Mouse (Mus musculus) Muller cell, postnatal 12 days (primary cell): ENCODE measurements around the gene Ano1.

Experiments
- DNase-seq: peaks from one replicate; pipeline ENCODE4 v3.0.0-alpha.2; 2015; ENCODE audit errors: inconsistent ontology term

The Ano1 gene

DNA sequence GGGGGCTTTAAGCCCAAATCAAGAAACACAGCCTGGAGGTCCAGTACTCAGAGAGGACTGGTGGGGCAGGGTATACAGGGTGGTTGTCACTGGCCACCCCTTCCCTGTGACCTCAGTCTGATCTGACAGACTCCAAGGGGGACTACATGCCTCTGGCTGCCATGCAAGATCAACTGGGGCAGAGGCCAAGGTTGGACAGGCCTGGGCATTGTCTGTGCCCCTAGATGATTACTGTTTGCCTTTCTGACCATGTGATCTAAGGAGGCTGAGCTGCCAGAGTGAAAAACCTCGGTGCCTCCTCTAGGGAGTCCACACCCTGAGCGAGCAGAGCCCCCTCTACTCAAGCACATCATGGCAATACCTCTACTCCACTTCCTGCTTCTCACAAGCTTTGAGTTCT lies 115.8 kb downstream of the Ano1 start:
- no peak for DNase-seq

DNA sequence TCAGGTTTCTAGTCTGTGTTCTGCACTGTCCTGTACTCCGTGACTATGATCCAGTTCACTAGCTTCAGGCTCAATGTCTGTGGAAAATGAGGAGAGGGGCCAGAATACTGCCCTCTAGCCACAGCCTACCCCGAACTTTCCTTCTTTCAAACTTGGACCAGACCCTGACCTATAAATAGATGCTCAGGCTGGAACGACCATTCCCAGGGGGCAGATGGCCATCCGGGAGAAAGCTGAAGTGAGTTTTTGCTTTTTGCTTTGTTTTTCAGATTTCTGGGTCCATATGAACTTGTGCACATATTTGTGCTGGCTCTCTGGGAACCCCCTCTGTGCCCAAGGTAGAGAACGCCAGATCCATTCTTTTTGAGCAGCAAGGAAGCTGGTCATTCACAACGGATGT lies 116.9 kb downstream of the Ano1 start:
- no peak for DNase-seq

DNA sequence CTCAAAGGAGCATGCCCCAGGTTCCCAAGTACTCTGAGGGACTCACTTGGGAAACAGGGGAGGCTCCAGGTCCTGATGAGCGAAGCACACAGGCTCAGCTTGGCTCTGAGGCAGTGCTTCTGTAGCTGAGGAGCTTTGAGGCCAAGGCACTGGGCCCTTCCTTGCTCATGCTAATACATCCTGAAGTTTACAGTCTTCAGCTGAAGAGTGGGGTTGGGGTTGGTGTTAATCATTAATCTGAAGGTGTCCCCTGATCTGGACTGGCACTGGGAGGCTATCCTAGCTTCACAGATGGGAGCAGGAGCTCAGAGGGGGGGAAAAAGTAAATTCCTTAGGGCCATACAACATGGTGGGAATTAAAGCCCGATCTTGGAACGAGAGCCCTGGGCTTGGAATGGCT lies 117.3 kb downstream of the Ano1 start:
- DNase-seq: no peak

DNA sequence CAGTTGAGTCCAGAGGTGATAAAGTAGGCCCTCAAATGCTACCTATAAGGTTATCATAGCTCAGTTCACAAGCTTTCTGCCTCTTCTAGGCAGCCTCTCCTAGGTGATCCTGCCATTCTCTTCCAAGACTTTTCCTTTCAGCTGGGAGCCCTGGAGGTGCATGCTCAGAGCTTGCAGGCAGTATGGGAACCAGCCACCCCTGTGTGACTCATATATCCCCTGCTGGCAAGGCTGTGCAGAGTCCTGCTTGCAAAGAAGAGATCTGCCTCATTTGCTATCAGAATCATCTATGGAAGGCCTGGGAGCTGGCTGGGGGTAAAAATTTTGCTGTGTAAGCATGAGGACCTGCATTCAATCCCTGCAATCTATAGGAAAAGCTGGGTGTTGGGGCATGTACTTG lies 119.5 kb downstream of the Ano1 start:
- DNase-seq: no peak

DNA sequence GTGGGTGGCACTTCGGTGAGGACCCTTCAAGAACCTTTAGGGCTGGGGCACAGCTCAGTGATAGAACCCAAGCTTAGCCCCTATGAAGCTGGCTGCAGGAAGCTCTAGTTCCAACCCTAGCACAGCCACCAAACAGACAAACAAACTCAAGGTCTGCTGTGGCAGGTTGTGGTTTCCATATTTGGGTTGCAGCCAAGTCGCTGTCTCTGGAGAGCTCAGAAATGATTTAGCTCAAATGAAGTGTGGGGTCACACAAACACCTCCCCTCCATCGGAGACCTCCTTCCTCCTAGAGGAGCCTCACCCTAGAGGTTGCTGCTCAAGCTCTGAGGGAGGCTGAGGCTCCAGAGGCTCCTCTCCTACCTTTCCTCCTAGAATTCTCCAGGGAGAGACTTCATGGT lies 121.2 kb downstream of the Ano1 start:
- no peak for DNase-seq

DNA sequence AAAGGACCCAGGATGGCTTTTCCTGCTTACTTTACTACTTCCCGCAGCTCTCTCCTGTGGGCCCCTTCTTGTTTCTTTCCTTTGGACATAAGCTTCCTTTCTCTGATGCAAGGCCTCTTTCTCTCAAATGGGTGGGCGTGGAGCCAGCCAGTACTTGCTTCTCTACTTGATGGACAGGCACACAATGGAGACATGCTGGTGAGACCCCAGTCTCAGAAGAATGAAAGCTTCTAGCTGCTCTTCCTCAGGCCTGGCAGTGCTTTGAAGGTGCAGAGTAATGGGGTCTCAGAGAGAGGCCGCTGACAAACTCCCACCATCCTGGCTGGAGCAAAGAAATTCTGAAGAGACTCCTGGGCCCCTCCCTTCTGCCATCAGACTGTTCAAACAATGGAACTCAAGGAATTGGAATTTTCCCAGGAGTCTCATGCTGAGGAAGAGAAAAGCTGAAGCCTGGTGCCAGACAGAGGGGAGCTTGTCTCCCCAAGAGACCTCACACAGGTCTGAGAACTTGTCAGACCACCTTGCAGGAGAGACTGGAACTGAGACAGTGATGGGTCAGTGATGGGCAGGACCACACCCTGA lies 123.3 kb downstream of the Ano1 start:
- peak; percentile 22 for DNase-seq

DNA sequence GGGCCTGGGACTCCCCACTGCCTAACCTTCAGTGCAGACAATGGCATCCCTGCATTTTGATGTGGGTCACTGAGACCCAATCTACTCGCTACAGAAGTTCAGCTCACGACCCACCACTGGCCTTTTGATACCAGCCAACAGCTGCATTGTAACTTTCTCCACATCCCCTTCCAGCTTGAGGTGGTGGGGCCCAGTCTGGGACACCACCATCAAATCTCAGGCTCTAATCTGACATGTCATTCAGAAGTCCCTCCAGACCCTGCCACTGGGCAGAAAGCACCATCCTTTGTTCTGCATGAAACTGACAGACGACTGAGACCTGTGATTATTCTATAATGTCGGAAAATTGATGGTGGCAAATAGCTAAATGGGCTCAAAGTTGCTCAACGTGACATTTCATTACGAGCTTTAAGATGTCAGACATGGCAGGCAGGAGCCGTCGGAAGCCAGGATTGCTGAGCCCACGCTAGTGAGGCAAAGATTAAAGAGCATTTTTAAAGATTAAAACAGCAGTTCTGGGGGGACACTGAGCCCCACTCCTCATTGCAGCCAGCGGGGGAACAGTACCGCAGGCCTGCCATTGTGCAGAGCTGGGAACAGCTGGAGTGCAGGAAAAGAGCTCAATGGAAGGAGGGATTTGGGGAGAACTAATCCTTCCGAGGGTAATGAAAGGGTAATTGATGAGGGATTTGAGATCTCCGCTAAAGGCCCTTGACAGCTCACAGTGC lies 124.0 kb downstream of the Ano1 start:
- no peak for DNase-seq

DNA sequence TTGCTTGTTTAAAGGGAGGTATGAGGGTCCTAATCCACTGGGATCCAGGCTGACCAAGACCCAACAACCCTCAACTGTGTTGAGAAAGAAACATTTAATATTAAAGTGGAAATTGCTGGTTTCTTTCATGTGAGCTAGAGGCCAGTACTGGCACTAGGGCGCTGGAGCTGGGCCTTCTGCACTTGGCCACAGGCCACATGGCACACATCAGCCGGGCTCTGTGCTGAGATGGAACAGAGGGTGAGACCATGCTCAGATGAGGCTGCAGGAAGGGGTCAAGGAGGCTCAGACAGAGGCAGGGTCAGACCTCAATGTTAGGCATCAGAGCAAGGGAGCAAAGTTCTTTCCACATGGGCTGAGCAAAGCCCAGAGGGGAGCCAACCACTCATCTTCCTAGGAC lies 125.7 kb downstream of the Ano1 start:
- no peak for DNase-seq

DNA sequence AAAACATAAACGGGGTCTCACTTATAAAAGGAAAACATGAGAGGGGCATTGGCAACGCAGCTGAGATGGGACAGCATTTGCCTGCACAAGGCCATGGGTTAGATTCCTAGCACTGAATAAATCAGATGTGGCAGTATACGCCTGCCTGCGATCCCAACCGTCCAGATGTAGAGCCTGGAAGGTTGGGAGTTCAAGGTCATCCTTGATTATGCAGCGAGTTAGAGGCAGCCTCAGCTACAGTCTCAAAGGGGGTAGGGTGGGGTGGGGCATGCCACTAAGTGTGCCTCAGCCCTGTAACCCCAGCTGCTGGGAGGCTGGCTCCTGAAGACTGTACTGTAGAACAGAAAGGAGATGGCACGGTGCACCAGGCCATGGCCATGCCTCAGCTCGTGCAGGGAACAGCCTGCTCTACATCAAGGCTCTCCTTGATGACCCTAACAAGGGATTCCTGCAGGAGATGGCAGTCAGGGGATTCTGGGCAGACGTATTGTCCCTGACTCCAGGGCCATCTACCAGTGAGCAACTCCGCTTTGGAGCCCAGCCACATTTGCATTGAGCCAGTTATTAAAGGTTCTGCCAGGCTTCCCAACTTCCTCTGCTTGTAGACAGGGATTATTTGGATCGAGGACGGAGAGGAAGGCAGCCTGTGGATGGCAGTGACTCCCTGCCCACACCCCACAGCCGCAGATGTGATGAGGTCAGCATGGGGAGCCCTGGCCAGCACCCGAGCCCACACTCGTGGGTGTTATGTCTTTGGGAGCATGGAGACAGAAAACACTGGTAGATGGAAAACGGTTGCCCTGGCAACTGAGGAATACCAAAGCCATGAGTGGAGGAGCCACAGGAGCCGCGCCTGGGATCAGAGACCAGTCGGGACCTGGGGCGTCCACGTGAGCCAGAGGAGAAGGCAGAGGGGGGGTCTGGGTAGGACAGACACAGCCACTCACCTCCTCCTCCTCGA lies 130.8 kb downstream of the Ano1 start:
- DNase-seq: peak; percentile 77

DNA sequence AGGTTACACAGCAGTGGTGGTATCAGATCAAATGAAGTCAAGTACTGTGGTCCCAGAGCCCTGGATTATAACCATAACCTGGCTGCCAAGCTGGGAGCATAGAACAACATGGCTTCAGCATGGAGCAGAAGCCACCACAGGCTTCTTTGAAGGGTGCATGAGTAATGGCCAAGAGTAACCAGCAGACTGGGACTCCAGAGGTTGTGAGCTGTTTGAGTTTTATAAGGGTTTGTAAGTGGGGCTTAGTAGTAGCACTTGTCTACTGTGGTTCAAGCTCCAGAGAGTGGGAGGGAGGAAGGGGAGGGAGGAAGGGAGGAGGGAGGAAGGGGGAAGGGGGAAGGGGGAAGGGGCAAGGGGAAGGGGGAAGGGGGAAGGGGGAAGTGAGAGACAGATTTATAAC lies 131.5 kb downstream of the Ano1 start:
- no peak for DNase-seq

DNA sequence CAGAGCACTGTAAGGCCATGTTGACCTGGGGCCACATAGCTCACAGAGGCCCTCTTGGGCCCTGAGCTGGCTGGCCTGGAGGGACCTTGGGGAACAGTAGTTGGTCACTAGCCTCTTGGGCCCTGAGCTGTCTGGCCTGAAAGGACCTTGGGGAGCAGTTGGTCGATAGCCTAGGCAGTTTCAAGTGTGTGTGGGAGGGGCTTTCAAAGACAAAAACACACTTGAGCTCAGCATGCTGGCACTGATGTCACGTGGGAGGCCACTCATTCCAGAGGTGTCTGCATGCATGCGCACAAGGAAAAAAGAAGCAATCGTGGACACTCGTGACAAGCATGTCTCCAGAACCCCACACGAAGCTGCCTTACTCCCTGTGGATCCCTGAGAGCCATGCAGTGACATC lies 136.4 kb downstream of the Ano1 start:
- DNase-seq: no peak

DNA sequence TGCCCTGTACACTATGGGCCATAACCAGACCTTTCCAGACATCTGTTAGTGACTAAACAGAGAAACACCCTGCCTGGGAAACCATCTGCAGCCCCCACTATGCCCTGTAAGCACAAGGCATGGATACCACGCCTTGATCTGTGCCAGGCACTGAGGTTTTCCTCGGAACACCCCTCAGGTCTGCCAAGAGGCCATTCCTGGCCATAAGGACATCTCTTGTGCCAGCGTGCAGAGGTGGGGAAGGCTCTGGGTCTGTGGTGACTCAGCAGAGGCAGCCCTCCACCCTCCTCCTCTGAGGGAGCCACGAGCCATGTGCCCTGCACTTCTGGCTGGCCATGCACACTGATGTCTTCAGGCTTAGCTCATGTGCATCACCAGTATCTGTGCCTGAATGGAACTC lies 138.9 kb downstream of the Ano1 start:
- DNase-seq: peak; percentile 67

DNA sequence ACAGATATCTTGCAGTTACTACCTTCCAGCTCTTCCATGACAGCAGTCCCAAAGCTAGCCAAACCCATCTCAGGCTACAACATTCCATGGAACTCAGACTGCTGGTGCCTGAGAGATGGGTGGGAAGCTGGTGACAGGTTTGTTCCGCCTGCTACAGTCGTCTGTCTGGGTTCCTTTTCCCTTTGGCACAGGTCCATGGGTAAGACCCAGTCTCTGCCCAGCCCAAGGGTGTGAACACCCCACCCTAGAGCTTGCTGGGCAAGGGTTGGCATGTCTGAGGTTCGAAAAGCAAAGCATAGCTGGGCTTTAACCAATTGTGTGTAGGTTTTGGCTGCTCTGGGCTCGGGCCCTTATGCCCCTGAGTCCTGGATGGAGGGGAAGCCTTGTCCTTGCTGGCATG lies 139.4 kb downstream of the Ano1 start:
- no peak for DNase-seq

DNA sequence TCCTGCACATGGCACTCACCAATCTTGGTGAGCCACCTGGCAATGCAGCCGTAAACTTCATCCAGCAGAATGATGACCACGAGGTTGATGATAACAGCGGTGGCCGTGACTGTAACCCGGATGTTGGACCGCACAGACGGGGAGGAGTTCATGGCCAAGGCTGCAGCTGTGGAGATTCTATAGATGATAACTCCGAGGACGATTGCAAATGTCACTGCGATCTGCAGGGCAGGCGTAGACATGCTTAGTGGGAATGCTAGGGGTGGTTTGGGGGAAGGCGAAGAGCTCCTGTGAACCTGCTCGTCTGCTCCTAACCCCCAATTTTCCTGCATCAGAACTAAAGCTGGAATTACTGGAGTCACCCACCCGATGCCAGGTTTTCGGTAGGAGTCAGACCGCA lies 140.2 kb downstream of the Ano1 start:
- no peak for DNase-seq

DNA sequence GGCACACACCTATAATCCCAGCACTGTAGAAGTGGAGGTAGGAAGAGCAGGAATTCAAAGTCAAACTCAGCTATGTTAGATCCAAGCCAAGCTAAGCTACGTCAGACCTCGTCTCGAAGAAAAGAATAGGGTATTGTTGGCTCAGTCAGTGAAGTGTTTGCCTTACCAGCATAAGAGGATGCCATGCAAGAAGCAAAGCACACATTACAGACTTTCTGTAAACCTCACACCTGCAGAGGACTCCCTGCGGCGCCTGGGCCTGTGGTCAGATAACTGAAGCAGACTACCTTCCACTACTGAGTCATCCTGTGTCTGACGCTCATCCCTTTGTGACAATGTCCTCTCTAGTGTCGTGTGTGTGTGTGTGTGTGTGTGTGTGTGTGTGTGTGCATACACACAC lies 142.2 kb downstream of the Ano1 start:
- no peak for DNase-seq

DNA sequence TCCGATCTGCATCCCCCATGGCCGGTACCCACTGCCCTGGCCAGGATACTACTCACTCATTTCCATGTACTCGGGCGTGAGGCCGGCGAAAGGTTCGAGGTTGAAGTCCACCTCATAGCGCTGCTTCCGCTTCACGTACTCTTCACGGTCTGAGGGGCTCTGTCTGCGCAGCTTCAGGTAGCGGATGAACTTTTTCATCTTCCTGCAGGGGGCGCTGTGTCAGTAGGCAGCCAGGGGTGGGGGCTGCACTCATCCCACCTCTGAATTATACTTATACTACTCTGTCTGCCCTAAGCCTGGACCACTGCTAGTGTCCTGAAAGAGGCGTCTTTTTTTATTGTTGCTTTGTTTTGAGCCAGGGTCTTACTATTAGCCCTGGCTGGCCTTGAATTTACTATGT lies 143.9 kb downstream of the Ano1 start:
- no peak for DNase-seq

DNA sequence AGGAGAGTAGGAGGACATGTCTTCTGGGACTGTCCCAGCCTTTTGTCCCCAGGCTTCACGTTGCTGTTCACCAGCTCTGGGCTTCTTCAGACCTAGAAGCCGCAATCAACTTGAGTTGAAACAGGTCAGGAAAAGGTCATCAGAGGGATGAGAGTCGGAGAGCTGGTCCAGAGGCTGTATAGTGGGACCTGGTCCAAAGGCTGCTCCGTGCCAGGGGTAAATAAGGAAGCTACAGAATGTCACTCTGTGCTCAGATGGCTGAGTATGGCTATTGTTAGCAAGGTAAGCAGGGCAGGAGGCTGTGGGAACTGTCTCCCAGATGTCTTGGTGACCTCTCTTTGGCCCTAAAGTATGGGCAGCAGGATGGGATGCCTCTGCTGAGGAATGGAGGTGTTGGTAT lies 147.0 kb downstream of the Ano1 start:
- DNase-seq: no peak

DNA sequence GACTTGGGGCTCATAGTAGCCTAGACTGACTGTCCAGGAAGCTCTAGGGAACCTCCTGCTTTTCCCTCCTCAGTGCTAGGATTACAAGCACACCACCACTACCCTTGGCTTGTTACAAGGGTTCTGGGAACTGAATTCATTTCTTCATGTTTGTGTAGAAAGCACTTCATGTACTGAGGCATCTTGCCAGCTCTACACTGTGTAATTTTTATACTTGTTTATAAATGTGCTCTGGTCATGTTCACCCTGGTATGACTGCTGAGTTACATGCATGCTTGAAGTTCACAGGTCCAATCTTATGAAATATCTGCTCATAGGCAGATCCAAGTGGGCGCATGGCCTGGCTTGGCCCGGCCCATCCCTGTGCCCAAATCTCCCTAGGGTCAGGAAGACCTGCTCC lies 147.5 kb downstream of the Ano1 start:
- DNase-seq: no peak

DNA sequence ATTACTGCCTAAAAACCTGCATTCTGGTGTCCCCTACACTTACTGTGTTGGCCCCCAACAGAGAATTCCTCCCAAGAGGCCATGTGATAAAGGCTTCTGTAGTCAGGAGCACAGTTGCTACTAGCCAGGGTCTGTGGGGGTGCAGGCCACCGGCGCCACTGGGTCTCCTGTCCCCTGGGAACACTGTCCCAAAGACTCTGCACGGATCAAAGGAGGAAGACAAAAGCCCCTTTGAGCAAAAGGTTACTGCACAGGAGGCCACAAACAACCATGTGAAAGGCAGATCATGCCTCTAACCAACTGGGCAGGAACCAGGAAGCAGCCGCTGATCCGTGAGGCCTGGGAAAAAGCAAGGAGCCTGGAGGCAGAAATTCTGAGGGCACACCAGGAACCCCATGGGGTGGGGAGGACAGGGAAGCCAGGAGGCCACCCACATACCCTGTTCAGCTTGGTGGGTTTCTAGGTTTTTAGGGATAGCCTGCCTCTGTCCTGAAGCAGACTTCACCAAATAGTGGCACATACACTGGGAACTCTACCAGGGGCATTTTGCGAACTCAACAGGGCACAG lies 151.4 kb downstream of the Ano1 start:
- no peak for DNase-seq

DNA sequence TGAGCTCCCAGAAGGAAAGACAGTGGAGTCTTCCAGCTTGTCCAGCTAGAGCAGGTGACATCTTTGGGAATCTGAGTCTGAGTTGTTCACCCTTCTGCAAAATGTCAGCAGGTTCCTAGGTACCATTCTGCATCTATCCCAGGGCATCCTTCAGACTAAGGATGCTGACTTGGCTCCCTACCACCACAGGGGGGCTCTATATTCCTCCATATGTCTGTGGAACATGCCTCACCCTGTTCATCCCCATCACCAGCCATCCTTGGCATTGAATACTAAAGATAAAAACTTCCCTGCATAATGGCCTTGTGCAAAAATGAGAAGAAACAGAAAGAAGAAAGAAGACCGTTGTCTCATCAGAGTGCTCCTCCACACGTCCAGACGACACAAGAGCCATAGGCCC lies 162.3 kb downstream of the Ano1 start:
- no peak for DNase-seq

DNA sequence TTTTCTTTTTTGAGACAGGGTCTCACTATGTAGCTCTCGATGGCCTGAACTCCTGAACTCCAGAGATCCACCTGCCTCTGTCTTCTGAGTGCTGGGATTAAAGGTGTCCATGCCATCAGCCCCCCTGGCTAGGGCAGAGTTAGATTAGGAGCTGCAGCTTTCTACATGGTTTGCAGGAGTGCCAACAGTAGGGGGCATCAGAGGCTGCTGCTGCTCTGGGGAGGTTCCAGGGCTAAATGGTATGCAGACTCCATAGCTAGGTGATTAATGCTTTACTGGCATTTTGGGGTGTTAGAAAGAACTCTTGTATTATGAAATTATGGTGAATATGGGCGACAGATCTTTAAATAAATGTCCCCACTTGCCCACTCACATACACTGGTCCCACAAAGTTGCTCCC lies 164.5 kb downstream of the Ano1 start:
- no peak for DNase-seq

DNA sequence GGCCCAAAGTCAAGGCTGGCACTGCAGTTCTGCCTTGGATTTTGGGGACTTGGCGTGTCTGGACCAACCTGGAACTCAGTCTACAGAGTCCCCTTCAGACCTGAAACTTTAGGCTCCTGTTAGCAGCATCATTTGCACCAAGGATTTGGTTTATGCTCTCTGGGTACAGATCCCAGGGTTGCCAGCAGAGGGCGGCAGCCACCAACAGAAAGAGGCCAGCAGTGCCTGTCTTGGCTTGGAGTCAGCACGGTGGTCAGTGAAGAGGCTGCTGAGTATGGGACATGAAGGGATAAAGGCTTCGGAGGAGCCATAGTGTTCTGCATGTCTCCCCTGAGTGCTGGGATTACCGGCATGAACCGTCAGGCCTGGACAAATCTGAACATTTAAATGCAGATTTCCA lies 166.1 kb downstream of the Ano1 start:
- DNase-seq: peak; percentile 67
